Mouse (Mus musculus): ENCODE measurements around the gene Kars.

DNA sequence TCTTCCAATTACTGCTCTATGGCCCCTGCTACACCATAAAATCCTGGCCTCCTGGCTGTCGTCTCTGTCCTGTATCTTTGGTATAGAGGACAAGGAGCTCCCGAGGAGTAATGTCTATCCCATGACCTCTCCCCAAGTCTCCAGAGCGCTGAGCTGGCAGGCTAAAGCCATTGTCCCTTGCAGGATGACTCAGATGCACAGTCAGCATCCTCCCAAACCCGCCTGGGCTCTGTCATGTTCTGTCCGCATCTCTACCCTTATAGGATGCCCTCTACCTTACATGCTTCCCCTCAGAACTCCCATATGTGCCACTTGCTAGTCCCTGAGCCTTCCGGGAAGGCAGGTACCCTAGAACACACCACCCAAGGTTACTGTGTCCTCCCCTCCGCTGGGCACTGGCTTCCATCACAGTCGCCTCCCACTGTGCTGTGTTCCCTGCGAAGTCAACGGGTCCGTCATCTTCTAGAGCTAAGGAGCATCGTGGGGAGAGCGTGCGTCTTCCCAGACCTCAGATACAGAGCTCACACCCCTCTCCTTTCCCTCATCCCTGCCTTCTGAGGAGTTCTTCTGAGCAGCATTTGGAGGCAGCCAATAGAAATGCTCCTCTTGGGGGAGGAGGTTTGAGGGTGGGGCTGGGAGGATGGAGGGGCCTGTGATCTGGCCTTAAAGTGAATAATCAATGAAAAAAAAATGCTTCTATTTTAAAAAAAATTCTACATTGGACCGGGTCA, 50.4 kb downstream of the Kars start:
- TF ChIP-seq CTCF (conservative IDR thresholded peaks at IDR 0.05; ENCODE audit: low read length) (no peak), POU5F1 (IDR thresholded peaks at IDR 0.05; ENCODE audit: borderline replicate concordance, low read length) (no peak)

Data from E14TG2a.4 (cell line).